ENCODE assay signal across 12 mouse cellular contexts in genomic region chr13:45003026-45003425, GRCm38 (mm10). TPM values are rescaled to one million over a fixed set of nuclear protein-coding genes. Genes with fewer than 3 reads are reported as not detected.
DNase-seq lines count a peak whose midpoint lies in the region; ATAC-seq and TF ChIP-seq lines count a peak whose summit lies in the region.
"Had no signal": no experiment of that assay in that cellular context is flagged by ENCODE, and none has a peak within 500 bp of the region (broad histone marks: within the 10 kb centered on the region; RNA-seq: fewer than 3 reads in every experiment).

No protein-coding gene starts in this region.

- H3K4me2 ChIP-seq in forebrain, embryonic 12.5 days = no peak overlapping the region
- peak overlapping the region; percentile 80 for H3K4me2 ChIP-seq in kidney, postnatal 0 days (ENCODE audit: low read length)
- H3K4me2 ChIP-seq in forebrain, embryonic 16.5 days (ENCODE audit: low read length) = peak overlapping the region; percentile 81; the same call in 1 of the 2 replicates
- H3K4me2 ChIP-seq in midbrain, postnatal 0 days (ENCODE audit: low read depth, low read length, poor library complexity, severe bottlenecking) = peak overlapping the region; percentile 68; the same call in 1 of the 2 replicates
- no peak overlapping the region for H3K4me2 ChIP-seq in kidney, embryonic 16.5 days (replicated peaks; ENCODE audit: low read depth, low read length)

- no peak for TF ChIP-seq CTCF in kidney, postnatal 0 days (IDR thresholded peaks at IDR 0.05; ENCODE audit: low read depth)
- no peak for TF ChIP-seq CTCF in midbrain, postnatal 0 days (IDR thresholded peaks at IDR 0.05)

- peak overlapping the region; percentile 70; the same call in 1 of the 2 replicates for H3K4me3 ChIP-seq in forebrain, embryonic 10.5 days
- no peak overlapping the region for H3K4me3 ChIP-seq in forebrain, embryonic 12.5 days (replicated peaks)
- H3K4me3 ChIP-seq in kidney, postnatal 0 days (replicated peaks; ENCODE audit: low read depth, low read length) = no peak overlapping the region
- H3K4me3 ChIP-seq in forebrain, embryonic 16.5 days (replicated peaks; ENCODE audit: low read length) = no peak overlapping the region
- peak overlapping the region; percentile 69; the same call in 1 of the 2 replicates for H3K4me3 ChIP-seq in midbrain, postnatal 0 days (ENCODE audit: low read depth, low read length)
- no peak overlapping the region for H3K4me3 ChIP-seq in kidney, embryonic 16.5 days (ENCODE audit: low read length)

- no peaks in the 10 kb centered on the region for H3K9me3 ChIP-seq in forebrain, embryonic 10.5 days
- H3K9me3 ChIP-seq in forebrain, embryonic 12.5 days = no peaks in the 10 kb centered on the region
- H3K9me3 ChIP-seq in kidney, postnatal 0 days (replicated peaks; ENCODE audit: low read length) = no peaks in the 10 kb centered on the region
- no peaks in the 10 kb centered on the region for H3K9me3 ChIP-seq in forebrain, embryonic 16.5 days (ENCODE audit: control insufficient read depth, low read length)
- H3K9me3 ChIP-seq in midbrain, postnatal 0 days (ENCODE audit: low read length) = no peaks in the 10 kb centered on the region
- no peaks in the 10 kb centered on the region for H3K9me3 ChIP-seq in kidney, embryonic 16.5 days (ENCODE audit: low read length)

- no peaks in the 10 kb centered on the region for H3K27me3 ChIP-seq in forebrain, embryonic 10.5 days (ENCODE audit: poor library complexity, severe bottlenecking)
- no peaks in the 10 kb centered on the region for H3K27me3 ChIP-seq in forebrain, embryonic 12.5 days
- H3K27me3 ChIP-seq in kidney, postnatal 0 days (ENCODE audit: insufficient read depth, low read length) = no peaks in the 10 kb centered on the region
- H3K27me3 ChIP-seq in forebrain, embryonic 16.5 days (replicated peaks; ENCODE audit: control insufficient read depth, insufficient read depth, low read length) = no peaks in the 10 kb centered on the region
- H3K27me3 ChIP-seq in midbrain, postnatal 0 days (ENCODE audit: insufficient read depth, low read length) = no peaks in the 10 kb centered on the region
- no peaks in the 10 kb centered on the region for H3K27me3 ChIP-seq in kidney, embryonic 16.5 days (ENCODE audit: insufficient read depth, low read length)

- no peak for DNase-seq in forebrain, embryonic 10.5 days (ENCODE audit: extremely low spot score, low spot score)
- peak; percentile 17 for DNase-seq in kidney, postnatal 0 days (ENCODE audit: low spot score)
- no peak for DNase-seq in kidney, postnatal 25 days
- DNase-seq in midbrain, postnatal 0 days (ENCODE audit: low spot score) = no peak
- DNase-seq in left cerebral cortex, adult 18-20 months (ENCODE audit: low spot score in 2 of 2) = no peak
- DNase-seq: adrenal gland, postnatal 10 days; gastrocnemius, postnatal 10 days; kidney, adult 11 months; lung, adult 2 months had no signal

- H3K36me3 ChIP-seq in forebrain, embryonic 10.5 days (replicated peaks) = peaks cover 8% of the 10 kb centered on the region
- 0 out of 2 replicates have a peak, but pooled peaks cover 4% of the 10 kb centered on the region for H3K36me3 ChIP-seq in forebrain, embryonic 12.5 days (replicated peaks)
- no peaks in the 10 kb centered on the region for H3K36me3 ChIP-seq in kidney, postnatal 0 days (ENCODE audit: insufficient read depth, low read length)
- H3K36me3 ChIP-seq in forebrain, embryonic 16.5 days (ENCODE audit: control insufficient read depth, insufficient read depth) = no peaks in the 10 kb centered on the region
- no peaks in the 10 kb centered on the region for H3K36me3 ChIP-seq in midbrain, postnatal 0 days (ENCODE audit: insufficient read depth, low read length)
- H3K36me3 ChIP-seq in kidney, embryonic 16.5 days (ENCODE audit: insufficient read depth, low read length) = peaks cover 7% of the 10 kb centered on the region; the same call in 1 of the 2 replicates

- WGBS in forebrain, embryonic 10.5 days = 72% methylated on average over 5 of the region's 5 CpGs
- 73% methylated on average over 5 of the region's 5 CpGs for WGBS in forebrain, embryonic 12.5 days
- 61% methylated on average over 5 of the region's 5 CpGs for WGBS in kidney, postnatal 0 days
- 65% methylated on average over 5 of the region's 5 CpGs for WGBS in forebrain, embryonic 16.5 days
- WGBS in midbrain, postnatal 0 days = 68% methylated on average over 5 of the region's 5 CpGs
- 61% methylated on average over 5 of the region's 5 CpGs for WGBS in kidney, embryonic 16.5 days

- peaks cover 33% of the 10 kb centered on the region for H3K4me1 ChIP-seq in forebrain, embryonic 10.5 days
- peaks cover 21% of the 10 kb centered on the region for H3K4me1 ChIP-seq in forebrain, embryonic 12.5 days
- H3K4me1 ChIP-seq in kidney, postnatal 0 days (replicated peaks; ENCODE audit: insufficient read depth, low read length) = peaks cover 5% of the 10 kb centered on the region; the same call in 1 of the 2 replicates
- peaks cover 17% of the 10 kb centered on the region for H3K4me1 ChIP-seq in forebrain, embryonic 16.5 days (replicated peaks; ENCODE audit: control insufficient read depth, insufficient read depth, low read length)
- 0 out of 2 replicates have a peak, but pooled peaks cover 5% of the 10 kb centered on the region for H3K4me1 ChIP-seq in midbrain, postnatal 0 days (ENCODE audit: insufficient read depth, low read length)
- peaks cover 31% of the 10 kb centered on the region for H3K4me1 ChIP-seq in kidney, embryonic 16.5 days (ENCODE audit: insufficient read depth, low read length)

- H3K27ac ChIP-seq in forebrain, embryonic 10.5 days = no peak overlapping the region
- no peak overlapping the region for H3K27ac ChIP-seq in forebrain, embryonic 12.5 days
- no peak overlapping the region for H3K27ac ChIP-seq in kidney, postnatal 0 days
- H3K27ac ChIP-seq in forebrain, embryonic 16.5 days (ENCODE audit: low read length) = no peak overlapping the region
- no peak overlapping the region for H3K27ac ChIP-seq in midbrain, postnatal 0 days (ENCODE audit: low read depth, low read length)
- H3K27ac ChIP-seq in kidney, embryonic 16.5 days (ENCODE audit: low read length) = no peak overlapping the region

- no peak for ATAC-seq in forebrain, embryonic 12.5 days (ENCODE audit: low FRiP score)
- no peak for ATAC-seq in kidney, postnatal 0 days (replicated peaks; ENCODE audit: low FRiP score, low read depth)
- ATAC-seq in forebrain, embryonic 16.5 days = no peak
- no peak for ATAC-seq in midbrain, postnatal 0 days (ENCODE audit: low FRiP score)
- no peak for ATAC-seq in kidney, embryonic 16.5 days (ENCODE audit: low FRiP score, low TSS enrichment)

- H3K9ac ChIP-seq in forebrain, embryonic 12.5 days = no peak overlapping the region
- no peak overlapping the region for H3K9ac ChIP-seq in kidney, postnatal 0 days (ENCODE audit: low read depth, low read length)
- no peak overlapping the region for H3K9ac ChIP-seq in forebrain, embryonic 16.5 days (replicated peaks; ENCODE audit: low read depth, low read length)
- H3K9ac ChIP-seq in midbrain, postnatal 0 days (replicated peaks; ENCODE audit: low read length, poor library complexity, severe bottlenecking) = no peak overlapping the region
- no peak overlapping the region for H3K9ac ChIP-seq in kidney, embryonic 16.5 days (replicated peaks; ENCODE audit: low read length)

RNA-seq across cellular contexts. Expression of gene Dtnbp1, which starts 1.1 kb away (rescaled TPM):
- 81.8 and 89.4 TPM in 2 replicates for polyA plus RNA-seq in forebrain, embryonic 10.5 days (2016; fragmentation: Nextera tagmentation; extraction: Ambion mirVana)
- 86.7 and 87.1 TPM in 2 replicates for polyA plus RNA-seq in forebrain, embryonic 12.5 days (2016; fragmentation: Nextera tagmentation; extraction: Ambion mirVana)
- 91.5 and 93.0 TPM in 2 replicates for polyA plus RNA-seq in kidney, postnatal 0 days (2015; fragmentation: Nextera tagmentation; extraction: Ambion mirVana)
- 95.1 and 118 TPM in 2 replicates for polyA plus RNA-seq in forebrain, embryonic 16.5 days (2015; fragmentation: Nextera tagmentation; extraction: Ambion mirVana)
- 91.0 and 115 TPM in 2 replicates for total RNA-seq in midbrain, postnatal 0 days (2014; rRNA removed)
- polyA plus RNA-seq in midbrain, postnatal 0 days (2015; fragmentation: Nextera tagmentation; extraction: Ambion mirVana) = 139 TPM in 2 replicates
- total RNA-seq in left cerebral cortex, adult 18-20 months (2021) = 10 to 100 TPM; 79.6 to 81.2 TPM
- 75.4 and 81.8 TPM in 2 replicates for polyA plus RNA-seq in kidney, embryonic 16.5 days (2015; fragmentation: Nextera tagmentation; extraction: Ambion mirVana)

Comparison
In these comparisons a context has a peak if more than half of its experiments do, and no peak if none do; other contexts are left out.
1. H3K4me3 ChIP-seq: peak in forebrain, embryonic 10.5 days (single experiment) and midbrain, postnatal 0 days (single experiment); none in forebrain, embryonic 12.5 days (single experiment), kidney, postnatal 0 days (single experiment), forebrain, embryonic 16.5 days (single experiment) and kidney, embryonic 16.5 days (single experiment).
2. H3K4me2 ChIP-seq: peak in kidney, postnatal 0 days (single experiment), forebrain, embryonic 16.5 days (single experiment) and midbrain, postnatal 0 days (single experiment); none in forebrain, embryonic 12.5 days (single experiment) and kidney, embryonic 16.5 days (single experiment).